Mouse (Mus musculus): ENCODE measurements around the gene Cep41. TPM values are rescaled to one million over a fixed set of nuclear protein-coding genes. Genes with fewer than 3 reads are reported as not detected.

The Cep41 gene
- total RNA-seq, 1 experiment = 8.6 TPM

DNA sequence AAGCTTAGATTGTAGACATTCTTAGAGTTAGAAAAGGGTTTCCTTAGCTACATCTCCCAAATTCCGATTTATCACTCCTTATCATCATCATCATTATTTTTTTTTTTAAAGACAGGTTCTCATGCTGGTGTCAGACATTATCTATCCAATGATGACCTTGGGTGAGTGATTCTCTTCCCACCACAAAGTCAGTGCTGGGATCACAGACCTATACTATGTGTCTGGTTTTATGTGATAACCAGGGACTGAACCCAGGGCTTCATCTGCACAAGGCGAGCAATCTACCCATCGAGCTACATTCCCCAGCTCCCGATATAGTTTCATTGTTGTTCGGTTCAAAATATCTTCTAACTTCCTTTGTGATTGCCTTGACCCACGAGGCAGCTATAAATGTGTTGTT is 19.9 kb upstream of the Cep41 start:
- Histone ChIP-seq H3K36me3 (ENCODE audit: control insufficient read depth, insufficient read depth, low read length, poor library complexity, severe bottlenecking) (no peaks in the 10 kb centered on the region), H3K4me3 (ENCODE audit: insufficient read depth in 1 of 2, low read depth in 1 of 2, low read length in 2 of 2, poor library complexity in 1 of 2, severe bottlenecking in 1 of 2) (no peak overlapping the region), H3K4me1 (ENCODE audit: control insufficient read depth in 2 of 2, insufficient read depth in 2 of 2, low read length in 2 of 2, poor library complexity in 1 of 2) (no peaks in the 10 kb centered on the region), H3K9me3 (ENCODE audit: control insufficient read depth, insufficient read depth, low read depth, low read length) (no peaks in the 10 kb centered on the region), H3K9ac (ENCODE audit: insufficient read depth, low read depth, low read length, poor library complexity, severe bottlenecking) (no peak overlapping the region), H3K27ac (ENCODE audit: insufficient read depth, low read depth, low read length, poor library complexity, severe bottlenecking) (no peak overlapping the region)
- in situ Hi-C loops (cut with MboI; ENCODE audit: low sequenced_read_pairs in 2 of 2, unreplicated experiment in 2 of 2) = no loop called here
- TF ChIP-seq ZNF384 (IDR thresholded peaks at IDR 0.05; ENCODE audit: low read depth, low read length) = no peak
- TF ChIP-seq ZC3H11A (IDR thresholded peaks at IDR 0.05; ENCODE audit: borderline replicate concordance, low read depth, low read length) = no peak
- TF ChIP-seq CHD2 (IDR thresholded peaks at IDR 0.05; ENCODE audit: low read depth, low read length) = no peak
- TF ChIP-seq HCFC1 (IDR thresholded peaks at IDR 0.05; ENCODE audit: borderline replicate concordance, insufficient read depth, low read length) = no peak
- no peak for TF ChIP-seq MAFK (IDR thresholded peaks at IDR 0.05; ENCODE audit: insufficient read depth, low read depth, low read length)
- no peak for DNase-seq (ENCODE audit: low read depth, low spot score)

DNA sequence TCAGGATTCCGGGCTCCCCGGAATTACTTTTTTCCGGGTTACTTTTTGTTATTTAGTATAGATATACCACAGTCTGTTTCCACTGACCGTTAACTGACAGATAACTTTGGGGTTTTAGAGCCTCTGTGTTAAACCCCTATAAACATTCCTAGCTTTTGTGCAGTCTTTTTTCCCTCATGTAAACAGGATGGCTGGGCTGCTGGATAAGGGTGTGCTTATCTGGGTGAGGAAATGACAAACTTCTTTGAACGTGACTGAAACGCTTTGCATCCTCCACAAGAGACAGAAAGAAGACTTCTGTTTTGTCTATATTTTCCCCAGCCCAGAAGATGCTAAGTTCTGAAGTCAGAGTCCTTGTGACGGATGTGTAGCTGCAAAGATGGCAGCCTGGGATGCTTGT is 18.9 kb upstream of the Cep41 start:
- TF ChIP-seq CHD2 (IDR thresholded peaks at IDR 0.05; ENCODE audit: low read depth, low read length) (no peak), ZNF384 (IDR thresholded peaks at IDR 0.05; ENCODE audit: low read depth, low read length) (no peak), HCFC1 (IDR thresholded peaks at IDR 0.05; ENCODE audit: borderline replicate concordance, insufficient read depth, low read length) (no peak), ZC3H11A (IDR thresholded peaks at IDR 0.05; ENCODE audit: borderline replicate concordance, low read depth, low read length) (no peak), MAFK (IDR thresholded peaks at IDR 0.05; ENCODE audit: insufficient read depth, low read depth, low read length) (no peak)
- no peak overlapping the region for H3K27ac ChIP-seq (ENCODE audit: insufficient read depth, low read depth, low read length, poor library complexity, severe bottlenecking)
- in situ Hi-C loops (cut with MboI; ENCODE audit: low sequenced_read_pairs in 2 of 2, unreplicated experiment in 2 of 2) = no loop called here
- DNase-seq (ENCODE audit: low read depth, low spot score) = no peak
- H3K9me3 ChIP-seq (ENCODE audit: control insufficient read depth, insufficient read depth, low read depth, low read length) = no peaks in the 10 kb centered on the region
- no peak overlapping the region for H3K9ac ChIP-seq (ENCODE audit: insufficient read depth, low read depth, low read length, poor library complexity, severe bottlenecking)
- H3K4me3 ChIP-seq (ENCODE audit: insufficient read depth in 1 of 2, low read depth in 1 of 2, low read length in 2 of 2, poor library complexity in 1 of 2, severe bottlenecking in 1 of 2) = no peak overlapping the region
- no peaks in the 10 kb centered on the region for H3K36me3 ChIP-seq (ENCODE audit: control insufficient read depth, insufficient read depth, low read length, poor library complexity, severe bottlenecking)
- H3K4me1 ChIP-seq (ENCODE audit: control insufficient read depth in 2 of 2, insufficient read depth in 2 of 2, low read length in 2 of 2, poor library complexity in 1 of 2) = no peaks in the 10 kb centered on the region

DNA sequence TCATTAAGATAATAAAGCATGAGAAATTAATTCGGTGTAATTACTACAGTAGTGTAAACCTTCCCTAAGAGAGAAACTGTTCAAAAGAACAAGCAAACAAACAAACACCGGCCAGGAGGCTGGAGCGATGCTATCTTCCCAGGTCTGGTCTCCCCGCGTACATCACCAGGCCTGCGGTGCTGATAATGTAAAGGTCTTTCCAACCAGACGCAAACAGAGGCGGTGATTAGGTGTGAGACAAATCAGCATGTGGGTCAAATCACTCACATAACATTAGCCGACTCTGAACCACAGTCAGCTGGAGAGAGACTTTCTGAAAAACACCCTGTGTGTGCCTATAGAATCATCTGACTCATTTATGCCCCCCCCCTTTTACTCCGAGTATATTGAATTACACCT is 17.8 kb upstream of the Cep41 start:
- DNase-seq (ENCODE audit: low read depth, low spot score) = no peak
- H3K4me1 ChIP-seq (ENCODE audit: control insufficient read depth in 2 of 2, insufficient read depth in 2 of 2, low read length in 2 of 2, poor library complexity in 1 of 2) = no peaks in the 10 kb centered on the region
- in situ Hi-C loops (cut with MboI; ENCODE audit: low sequenced_read_pairs in 2 of 2, unreplicated experiment in 2 of 2) = no loop called here
- TF ChIP-seq HCFC1 (IDR thresholded peaks at IDR 0.05; ENCODE audit: borderline replicate concordance, insufficient read depth, low read length) (no peak), ZNF384 (IDR thresholded peaks at IDR 0.05; ENCODE audit: low read depth, low read length) (no peak)
- no peaks in the 10 kb centered on the region for H3K9me3 ChIP-seq (ENCODE audit: control insufficient read depth, insufficient read depth, low read depth, low read length)
- no peak overlapping the region for H3K9ac ChIP-seq (ENCODE audit: insufficient read depth, low read depth, low read length, poor library complexity, severe bottlenecking)
- no peak overlapping the region for H3K4me3 ChIP-seq (ENCODE audit: insufficient read depth in 1 of 2, low read depth in 1 of 2, low read length in 2 of 2, poor library complexity in 1 of 2, severe bottlenecking in 1 of 2)
- H3K27ac ChIP-seq (ENCODE audit: insufficient read depth, low read depth, low read length, poor library complexity, severe bottlenecking) = no peak overlapping the region
- no peaks in the 10 kb centered on the region for H3K36me3 ChIP-seq (ENCODE audit: control insufficient read depth, insufficient read depth, low read length, poor library complexity, severe bottlenecking)

DNA sequence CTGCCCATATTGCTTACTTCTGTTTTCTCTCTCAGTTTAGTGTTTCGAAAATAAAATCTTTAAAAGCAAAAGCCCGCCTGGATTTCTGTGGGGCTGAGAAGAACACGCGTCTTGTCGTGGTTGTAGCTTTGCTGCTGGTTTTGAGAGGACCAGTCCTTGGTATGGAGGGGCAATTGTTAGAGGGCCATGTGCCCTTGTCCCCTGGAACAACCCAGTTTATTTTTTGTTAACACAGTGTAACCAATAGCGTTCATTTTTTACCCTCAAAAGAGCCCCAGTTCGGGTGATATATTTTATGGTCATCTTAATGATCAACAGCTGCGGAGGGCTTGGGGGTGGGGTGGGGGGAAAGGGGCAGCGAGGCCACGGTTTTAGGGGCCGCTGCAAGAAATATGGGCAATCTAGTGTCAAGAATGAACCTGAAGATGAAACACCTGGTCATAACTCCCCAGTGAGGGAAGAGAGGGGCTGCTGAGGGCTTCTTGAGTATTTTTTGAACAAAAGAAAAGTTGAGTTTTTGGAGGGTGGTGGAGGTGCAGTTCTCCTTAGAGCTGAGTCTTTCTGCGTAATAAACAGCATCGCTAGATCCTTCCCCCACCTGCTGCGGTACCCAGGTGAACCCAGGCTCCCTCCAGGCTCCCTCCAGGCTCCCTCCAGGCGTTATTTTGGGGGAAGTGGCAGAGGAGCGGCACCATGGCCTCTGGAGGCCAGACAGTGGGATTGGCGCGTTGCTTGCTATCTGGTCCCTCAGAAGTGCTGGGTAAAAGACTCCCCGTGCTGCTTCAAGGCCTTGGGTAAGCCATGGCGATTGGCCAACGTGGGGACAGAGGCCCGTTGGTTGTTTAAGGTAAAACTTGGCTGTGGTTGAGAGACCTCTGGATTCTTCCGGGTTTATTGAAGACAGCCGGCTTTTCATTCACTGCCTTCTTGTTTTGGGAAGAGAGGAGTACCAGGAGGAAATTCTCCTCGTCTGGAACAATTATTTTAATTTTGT is 17.1 kb upstream of the Cep41 start:
- Histone ChIP-seq H3K9me3 (ENCODE audit: control insufficient read depth, insufficient read depth, low read depth, low read length) (no peaks in the 10 kb centered on the region), H3K27ac (ENCODE audit: insufficient read depth, low read depth, low read length, poor library complexity, severe bottlenecking) (no peak overlapping the region), H3K9ac (ENCODE audit: insufficient read depth, low read depth, low read length, poor library complexity, severe bottlenecking) (no peak overlapping the region), H3K4me1 (ENCODE audit: control insufficient read depth in 2 of 2, insufficient read depth in 2 of 2, low read length in 2 of 2, poor library complexity in 1 of 2) (no peaks in the 10 kb centered on the region), H3K4me3 (ENCODE audit: insufficient read depth in 1 of 2, low read depth in 1 of 2, low read length in 2 of 2, poor library complexity in 1 of 2, severe bottlenecking in 1 of 2) (no peak overlapping the region), H3K36me3 (ENCODE audit: control insufficient read depth, insufficient read depth, low read length, poor library complexity, severe bottlenecking) (no peaks in the 10 kb centered on the region)
- TF ChIP-seq ZC3H11A (IDR thresholded peaks at IDR 0.05; ENCODE audit: borderline replicate concordance, low read depth, low read length) (no peak), MAFK (IDR thresholded peaks at IDR 0.05; ENCODE audit: insufficient read depth, low read depth, low read length) (no peak), CHD2 (IDR thresholded peaks at IDR 0.05; ENCODE audit: low read depth, low read length) (no peak), HCFC1 (IDR thresholded peaks at IDR 0.05; ENCODE audit: borderline replicate concordance, insufficient read depth, low read length) (no peak), ZNF384 (IDR thresholded peaks at IDR 0.05; ENCODE audit: low read depth, low read length) (no peak)
- no peak for DNase-seq (ENCODE audit: low read depth, low spot score)
- in situ Hi-C loops (cut with MboI; ENCODE audit: low sequenced_read_pairs in 2 of 2, unreplicated experiment in 2 of 2) = no loop called here

Measured in ES-E14 (cell line).